Mouse (Mus musculus) C2C12 (cell line): ENCODE measurements at regions not wholly inside any gene's neighbourhood (a gene's known extent, or its start where the extent isn't known, plus 50 kb on each side); places are given as distances from the start of the nearest gene placed in this dataset.
"Not testable (repeated sequence)": the region's sequence is repeated elsewhere in the genome, so short reads cannot be mapped to it uniquely, and the experiment has no call there.

Experiments
- H3K27me3 ChIP-seq: one replicate; pipeline ENCODE4 v1.6.1; 2011; ENCODE audit not compliant: control insufficient read depth, insufficient read depth, insufficient read length
- H3K36me3 ChIP-seq: one replicate; pipeline ENCODE4 v1.6.1; 2011; ENCODE audit not compliant: control insufficient read depth, insufficient read depth
- H3K4me3 ChIP-seq: one replicate; pipeline ENCODE4 v1.5.1; 2011; ENCODE audit warnings: mild to moderate bottlenecking, control low read depth; ENCODE audit not compliant: poor library complexity, insufficient read depth, severe bottlenecking
- H3K79me2 ChIP-seq: one replicate; pipeline ENCODE4 v1.6.1; 2011; ENCODE audit not compliant: control insufficient read depth, insufficient read depth
- H3K79me3 ChIP-seq: one replicate; pipeline ENCODE4 v1.6.1; 2011; ENCODE audit warnings: low read depth, control low read depth
- H3ac ChIP-seq: one replicate; pipeline ENCODE3; 2011; ENCODE audit warnings: low read depth; ENCODE audit not compliant: control insufficient read depth, insufficient read length

- H3K36me3 ChIP-seq, H3K79me2 ChIP-seq, H3K79me3 ChIP-seq, H3K27me3 ChIP-seq, H3K4me3 ChIP-seq, H3ac ChIP-seq: not testable (repeated sequence)
Observed at GRCm38 (mm10) chr14:52898310-52898709, 402.8 kb upstream of the Olfr1507 start.

- not testable (repeated sequence) for H3K27me3 ChIP-seq, H3K4me3 ChIP-seq, H3K79me3 ChIP-seq, H3K36me3 ChIP-seq, H3K79me2 ChIP-seq, H3ac ChIP-seq
Observed at GRCm38 (mm10) chr14:52879978-52880377, 384.4 kb upstream of the Olfr1507 start.

DNA sequence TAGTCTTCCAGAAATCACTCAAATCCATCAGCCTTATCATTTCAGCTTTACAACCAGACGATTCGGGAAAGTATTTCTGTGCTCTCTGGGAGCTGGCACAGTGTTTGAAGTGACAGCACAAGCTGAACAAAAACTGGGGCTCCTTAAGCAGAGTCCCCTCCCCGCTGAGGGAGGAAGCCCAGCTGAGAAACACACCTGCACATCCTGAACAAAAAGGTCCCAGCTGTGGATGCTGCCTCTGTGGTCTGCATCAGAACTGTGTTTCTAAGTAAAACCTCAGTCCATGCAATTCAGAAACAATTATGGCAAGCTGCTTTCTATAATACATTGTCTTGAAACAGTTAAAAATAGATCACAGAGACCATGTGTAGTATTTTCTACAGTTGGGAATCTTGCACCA, 368.3 kb upstream of the Olfr1507 start:
- not testable (repeated sequence) for H3K4me3 ChIP-seq, H3K27me3 ChIP-seq, H3ac ChIP-seq, H3K79me2 ChIP-seq, H3K79me3 ChIP-seq, H3K36me3 ChIP-seq

- not testable (repeated sequence) for H3ac ChIP-seq, H3K79me3 ChIP-seq, H3K27me3 ChIP-seq, H3K4me3 ChIP-seq, H3K36me3 ChIP-seq, H3K79me2 ChIP-seq
Observed at GRCm38 (mm10) chr14:52863107-52863506, 367.6 kb upstream of the Olfr1507 start.

- H3K79me3 ChIP-seq, H3ac ChIP-seq, H3K27me3 ChIP-seq, H3K36me3 ChIP-seq, H3K4me3 ChIP-seq, H3K79me2 ChIP-seq: not testable (repeated sequence)
Observed at GRCm38 (mm10) chr14:52862491-52862890, 366.9 kb upstream of the Olfr1507 start.

- not testable (repeated sequence) for H3K79me2 ChIP-seq, H3ac ChIP-seq, H3K79me3 ChIP-seq, H3K36me3 ChIP-seq, H3K4me3 ChIP-seq, H3K27me3 ChIP-seq
Observed at GRCm38 (mm10) chr14:52855339-52855738, 359.8 kb upstream of the Olfr1507 start.

GRCm38 (mm10) chr14:52853598-52853997, 358.0 kb upstream of the Olfr1507 start:
- not testable (repeated sequence) for H3K36me3 ChIP-seq, H3K79me2 ChIP-seq, H3K4me3 ChIP-seq, H3K27me3 ChIP-seq, H3ac ChIP-seq, H3K79me3 ChIP-seq

DNA sequence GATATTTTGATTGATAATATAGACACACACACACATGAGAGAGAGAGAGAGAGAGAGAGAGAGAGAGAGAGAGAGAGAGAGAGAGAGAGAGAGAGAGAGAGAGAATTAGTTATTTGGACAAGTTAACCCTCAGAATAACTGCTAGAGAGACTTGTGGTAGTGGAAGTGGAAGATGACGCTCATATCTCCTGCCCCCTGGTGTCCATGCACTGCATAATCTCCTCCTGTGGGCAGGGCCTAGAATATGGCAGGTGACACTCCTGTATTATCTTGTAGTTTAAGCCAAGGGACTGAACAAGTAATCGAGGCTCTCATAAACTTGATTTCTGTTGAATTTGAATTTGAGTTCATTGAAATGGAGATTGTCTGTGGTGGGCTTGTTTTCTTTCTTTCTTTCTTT, 352.4 kb upstream of the Olfr1507 start:
- not testable (repeated sequence) for H3K79me3 ChIP-seq, H3K27me3 ChIP-seq, H3K4me3 ChIP-seq, H3K79me2 ChIP-seq, H3ac ChIP-seq, H3K36me3 ChIP-seq

GRCm38 (mm10) chr14:52824005-52824404, 328.5 kb upstream of the Olfr1507 start:
- not testable (repeated sequence) for H3K27me3 ChIP-seq, H3K79me3 ChIP-seq, H3K4me3 ChIP-seq, H3K36me3 ChIP-seq, H3K79me2 ChIP-seq, H3ac ChIP-seq

DNA sequence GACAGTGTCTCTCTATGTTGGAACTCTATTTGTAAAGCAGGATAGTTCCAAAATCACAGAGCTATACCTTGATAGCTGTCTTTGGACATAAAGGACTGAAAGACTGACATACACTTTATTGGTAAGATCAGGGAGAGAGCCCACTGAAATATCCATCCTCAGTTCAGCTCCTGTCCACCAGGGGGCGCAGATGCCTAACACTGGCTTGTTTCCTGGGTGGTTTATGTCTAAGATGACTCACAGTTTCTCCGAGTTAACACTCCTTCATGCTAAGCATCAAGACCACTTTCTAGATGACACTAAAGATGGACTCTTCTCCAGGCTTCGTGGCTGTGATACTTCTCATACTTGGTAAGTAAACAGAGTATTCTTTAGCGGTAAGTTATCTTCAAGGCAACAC, 326.1 kb upstream of the Olfr1507 start:
- H3K4me3 ChIP-seq, H3K27me3 ChIP-seq, H3K36me3 ChIP-seq, H3K79me2 ChIP-seq, H3ac ChIP-seq, H3K79me3 ChIP-seq: not testable (repeated sequence)

- not testable (repeated sequence) for H3K27me3 ChIP-seq, H3K79me2 ChIP-seq, H3K36me3 ChIP-seq, H3ac ChIP-seq, H3K4me3 ChIP-seq, H3K79me3 ChIP-seq
Observed at GRCm38 (mm10) chr14:52811128-52811415, 315.5 kb upstream of the Olfr1507 start.

- not testable (repeated sequence) for H3K79me2 ChIP-seq, H3K4me3 ChIP-seq, H3K27me3 ChIP-seq, H3K79me3 ChIP-seq, H3ac ChIP-seq, H3K36me3 ChIP-seq
Observed at GRCm38 (mm10) chr14:52810275-52811127, 315.0 kb upstream of the Olfr1507 start.
